Mouse (Mus musculus): Measurements from ENCODE around the gene Vps72. TPM values are rescaled to one million over a fixed set of nuclear protein-coding genes. Genes with fewer than 3 reads are reported as not detected.

Vps72 gene
- polyA plus RNA-seq (2012; rRNA removed; ENCODE audit: low replicate concordance): 59.2 and 69.5 TPM in 2 replicates

GRCm38 (mm10) chr3:95110911-95111726 is at the start of gene Vps72:
Vps72 (plus strand) TSS chr3:95111022.

GRCm38 (mm10) chr3:95106338-95107117 is 4.3 kb upstream of the Vps72 start, which contains the start of gene Pip5k1a:
Pip5k1a (minus strand) TSS chr3:95106930.

GRCm38 (mm10) chr3:95124246-95124645 is 13.4 kb downstream of the Vps72 start, which contains the start of gene Tmod4:
Tmod4 (plus strand) TSS chr3:95124476.

DNA sequence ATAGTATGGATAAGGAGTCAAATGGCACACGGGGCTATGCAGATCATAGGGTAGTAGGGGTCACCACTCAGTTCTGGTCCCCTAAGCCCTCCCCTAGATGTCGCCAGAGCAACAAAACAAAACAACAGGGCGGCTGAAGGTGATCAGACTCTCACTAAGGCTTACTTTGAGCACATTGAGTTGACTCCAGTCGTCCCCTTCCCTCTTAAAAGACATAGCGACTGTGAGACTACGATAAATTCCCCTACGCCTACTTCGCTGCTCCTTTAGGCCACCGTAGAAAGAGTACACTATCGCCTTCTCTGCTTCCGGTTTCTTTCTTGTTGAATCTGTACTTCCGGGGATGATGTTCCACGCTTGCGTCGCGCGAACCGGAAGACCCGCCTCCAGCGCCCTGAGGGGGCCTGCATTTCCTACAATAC is 22.9 kb downstream of the Vps72 start, which contains the start of the genes Scnm1 and Lysmd1:
TSS of gene Scnm1 (minus strand) at position 332 of the 422 bp plus-strand sequence.
TSS of gene Lysmd1 (plus strand) at position 409 of the 422 bp plus-strand sequence.

GRCm38 (mm10) chr3:95141952-95142616 is 31.3 kb downstream of the Vps72 start, which contains the start of gene Tnfaip8l2:
Tnfaip8l2 (minus strand) TSS chr3:95142360.

DNA sequence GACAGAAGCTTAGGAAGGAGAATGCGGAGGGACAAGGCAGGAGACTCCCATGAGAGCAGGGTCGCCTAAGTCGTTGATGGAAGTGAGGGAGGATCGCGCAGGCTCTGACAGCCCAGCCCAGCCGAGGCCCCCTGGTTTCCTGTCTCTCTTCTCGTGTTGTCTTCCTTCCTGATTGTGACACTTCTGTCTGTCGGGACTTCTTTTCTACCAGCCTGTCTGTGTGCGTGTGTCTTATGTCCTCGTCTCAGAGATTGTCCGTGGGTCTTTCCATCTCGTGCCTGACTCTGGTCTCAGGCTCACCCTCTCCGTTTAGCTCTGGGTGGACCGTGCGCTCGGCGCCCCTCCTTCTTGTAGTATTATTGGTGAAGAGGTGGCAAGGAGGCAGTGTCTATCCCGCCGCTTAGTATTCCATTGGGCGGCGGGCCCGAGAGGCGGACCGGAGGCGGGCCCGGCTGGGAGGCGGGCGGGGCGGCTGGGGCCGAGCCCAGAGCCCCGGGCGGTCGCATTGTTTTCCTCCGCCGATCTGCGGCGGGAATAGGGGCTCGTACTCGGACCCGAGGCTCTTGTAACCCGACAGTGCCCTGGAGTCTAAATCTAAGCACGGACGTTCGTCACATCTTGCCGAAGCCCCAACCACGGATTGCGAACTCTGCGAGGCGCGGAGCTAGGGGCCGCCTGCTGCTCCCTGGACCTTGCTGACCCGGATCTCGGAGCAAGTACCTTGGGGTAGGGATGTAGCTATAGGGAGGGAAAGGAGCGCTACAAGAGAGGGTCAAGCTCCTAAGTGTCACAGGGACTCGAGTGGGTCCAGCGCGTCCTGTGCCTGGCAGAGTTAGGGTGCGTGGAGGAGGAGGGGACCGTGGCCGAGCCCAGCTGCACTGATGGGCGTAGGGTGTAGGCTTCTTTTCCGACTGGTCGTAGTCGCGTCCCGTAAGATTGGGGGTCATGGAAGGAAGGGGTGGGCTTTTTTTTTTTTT is 49.5 kb downstream of the Vps72 start, which contains the start of gene Sema6c:
TSS of gene Sema6c (plus strand) at position 471 of the 977 bp plus-strand sequence.

Other genes starting within 250 kb of the Vps72 start
- gene Psmb4, start 224.1 kb upstream of the Vps72 start, polyA plus RNA-seq (2012; rRNA removed; ENCODE audit: low replicate concordance): 192 and 304 TPM in 2 replicates
- 96.0 and 144 TPM in 2 replicates for gene Selenbp1, start 178.0 kb upstream of the Vps72 start, polyA plus RNA-seq (2012; rRNA removed; ENCODE audit: low replicate concordance)
- gene Rfx5, start 156.9 kb upstream of the Vps72 start, polyA plus RNA-seq (2012; rRNA removed; ENCODE audit: low replicate concordance): 15.1 and 25.0 TPM in 2 replicates
- 39.5 and 57.8 TPM in 2 replicates for gene Pi4kb, start 136.3 kb upstream of the Vps72 start, polyA plus RNA-seq (2012; rRNA removed; ENCODE audit: low replicate concordance)
- 21.6 and 25.1 TPM in 2 replicates for gene Zfp687, start 95.6 kb upstream of the Vps72 start, polyA plus RNA-seq (2012; rRNA removed; ENCODE audit: low replicate concordance)
- 120 and 164 TPM in 2 replicates for gene Psmd4, start 68.4 kb upstream of the Vps72 start, polyA plus RNA-seq (2012; rRNA removed; ENCODE audit: low replicate concordance)
- gene Pip5k1a, start 4.1 kb upstream of the Vps72 start, polyA plus RNA-seq (2012; rRNA removed; ENCODE audit: low replicate concordance): 16.6 and 31.0 TPM in 2 replicates
- gene Tmod4, start 13.5 kb downstream of the Vps72 start, polyA plus RNA-seq (2012; rRNA removed; ENCODE audit: low replicate concordance): 0.29 and 95.0 TPM in 2 replicates
- 33.2 and 59.5 TPM in 2 replicates for gene Scnm1, start 23.0 kb downstream of the Vps72 start, polyA plus RNA-seq (2012; rRNA removed; ENCODE audit: low replicate concordance)
- gene Lysmd1, start 23.1 kb downstream of the Vps72 start, polyA plus RNA-seq (2012; rRNA removed; ENCODE audit: low replicate concordance): 5.5 and 9.7 TPM in 2 replicates
- gene Tnfaip8l2, start 31.3 kb downstream of the Vps72 start, polyA plus RNA-seq (2012; rRNA removed; ENCODE audit: low replicate concordance): 44.7 and 78.5 TPM in 2 replicates
- gene Sema6c, start 49.4 kb downstream of the Vps72 start, polyA plus RNA-seq (2012; rRNA removed; ENCODE audit: low replicate concordance): 36.1 and 54.1 TPM in 2 replicates
- gene Gabpb2, start 106.9 kb downstream of the Vps72 start, polyA plus RNA-seq (2012; rRNA removed; ENCODE audit: low replicate concordance): 10.1 and 18.0 TPM in 2 replicates
- gene Cdc42se1, start 117.7 kb downstream of the Vps72 start, polyA plus RNA-seq (2012; rRNA removed; ENCODE audit: low replicate concordance): 75.4 and 77.4 TPM in 2 replicates
- 15.6 and 32.3 TPM in 2 replicates for gene Mllt11, start 121.1 kb downstream of the Vps72 start, polyA plus RNA-seq (2012; rRNA removed; ENCODE audit: low replicate concordance)
- 0.38 and 0.46 TPM in 2 replicates for gene Gm128, start 130.6 kb downstream of the Vps72 start, polyA plus RNA-seq (2012; rRNA removed; ENCODE audit: low replicate concordance)
- gene Bnipl, start 140.2 kb downstream of the Vps72 start, polyA plus RNA-seq (2012; rRNA removed; ENCODE audit: low replicate concordance): 1.2 and 2.4 TPM in 2 replicates
- gene Mindy1, start 170.3 kb downstream of the Vps72 start, polyA plus RNA-seq (2012; rRNA removed; ENCODE audit: low replicate concordance): 96.5 and 107 TPM in 2 replicates
- gene Prune1, start 171.1 kb downstream of the Vps72 start, polyA plus RNA-seq (2012; rRNA removed; ENCODE audit: low replicate concordance): 14.0 and 42.8 TPM in 2 replicates
- gene Anxa9, start 196.2 kb downstream of the Vps72 start, polyA plus RNA-seq (2012; rRNA removed; ENCODE audit: low replicate concordance): 3.0 and 7.5 TPM in 2 replicates
- gene Cers2, start 203.8 kb downstream of the Vps72 start, polyA plus RNA-seq (2012; rRNA removed; ENCODE audit: low replicate concordance): 86.4 and 142 TPM in 2 replicates
- 10.2 and 20.4 TPM in 2 replicates for gene Setdb1, start 246.2 kb downstream of the Vps72 start, polyA plus RNA-seq (2012; rRNA removed; ENCODE audit: low replicate concordance)